Mouse (Mus musculus) stomach, embryonic 14.5 days (tissue): ENCODE results near the gene Dcdc2b. TPM values are rescaled to one million over a fixed set of nuclear protein-coding genes. Genes with fewer than 3 reads are reported as not detected.
A peak's percentile ranks its signal among the peaks of the same experiment; 100 is the strongest.

ENCODE experiments used
- ATAC-seq: fragments of 200-750 bp; cut with Nextera tagmentation; 2 replicates; pipeline ENCODE4 v1.8.0; 2017; ENCODE audit warnings: low read depth, moderate TSS enrichment; ENCODE audit not compliant: insufficient number of reproducible peaks, insufficient read depth, low FRiP score
- H3K27ac ChIP-seq: fragments of 300-500 bp; sonication (generic); 2 replicates; pipeline ENCODE4 v1.5.1; 2014; ENCODE audit warnings: mild to moderate bottlenecking, low read length, moderate library complexity, mixed read lengths
- H3K27me3 ChIP-seq: fragments of 300-500 bp; sonication (generic); 2 replicates; pipeline ENCODE4 v1.6.1; 2014; ENCODE audit warnings: low read length, control low read depth, mixed read lengths; ENCODE audit not compliant: control insufficient read depth, insufficient read depth
- H3K36me3 ChIP-seq: fragments of 300-500 bp; sonication (generic); 2 replicates; pipeline ENCODE4 v1.6.1; 2014; ENCODE audit warnings: mild to moderate bottlenecking, control low read depth, low read length, moderate library complexity, mixed read lengths; ENCODE audit not compliant: control insufficient read depth, insufficient read depth
- H3K4me1 ChIP-seq: fragments of 300-500 bp; sonication (generic); 2 replicates; pipeline ENCODE4 v1.6.1; 2014; ENCODE audit warnings: low read length, control low read depth, mixed read lengths; ENCODE audit not compliant: control insufficient read depth, insufficient read depth
- H3K4me2 ChIP-seq: fragments of 300-500 bp; sonication (generic); replicated peaks from 2 replicates; pipeline ENCODE4 v1.6.1; 2014; ENCODE audit warnings: low read depth, low read length, control low read depth
- H3K4me3 ChIP-seq: fragments of 300-500 bp; sonication (generic); 2 replicates; pipeline ENCODE4 v1.5.1; 2014; ENCODE audit warnings: low read depth, low read length, control low read depth
- H3K9ac ChIP-seq: fragments of 300-500 bp; sonication (generic); replicated peaks from 2 replicates; pipeline ENCODE4 v1.6.1; 2014; ENCODE audit warnings: low read depth, mild to moderate bottlenecking, control low read depth, low read length, moderate library complexity, mixed read lengths
- H3K9me3 ChIP-seq: fragments of 300-500 bp; sonication (generic); 2 replicates; pipeline ENCODE4 v1.6.1; 2016; ENCODE audit warnings: low read depth, low read length, control low read depth; ENCODE audit not compliant: control insufficient read depth
- whole genome bisulfite sequencing: fragments of 180-500 bp; shearing (Covaris S2); extraction: QIAGEN DNeasy Blood & Tissue Kit; methylation state at CpG from one replicate; pipeline ENCODE4 v1.1.7; 2014; 5-methylcytosine and 5-hydroxymethylcytosine counted together
- polyA plus RNA-seq: library from polyadenylated mRNA; unstranded; fragments of >200 nt; fragmentation: Nextera tagmentation; extraction: Ambion mirVana; gene quantifications from 2 replicates; pipeline ENCODE4 v1.2.1, GENCODE M21; 2014

Dcdc2b gene
- polyA plus RNA-seq, 1 experiment from 2014 or later: 3.8 TPM

DNA sequence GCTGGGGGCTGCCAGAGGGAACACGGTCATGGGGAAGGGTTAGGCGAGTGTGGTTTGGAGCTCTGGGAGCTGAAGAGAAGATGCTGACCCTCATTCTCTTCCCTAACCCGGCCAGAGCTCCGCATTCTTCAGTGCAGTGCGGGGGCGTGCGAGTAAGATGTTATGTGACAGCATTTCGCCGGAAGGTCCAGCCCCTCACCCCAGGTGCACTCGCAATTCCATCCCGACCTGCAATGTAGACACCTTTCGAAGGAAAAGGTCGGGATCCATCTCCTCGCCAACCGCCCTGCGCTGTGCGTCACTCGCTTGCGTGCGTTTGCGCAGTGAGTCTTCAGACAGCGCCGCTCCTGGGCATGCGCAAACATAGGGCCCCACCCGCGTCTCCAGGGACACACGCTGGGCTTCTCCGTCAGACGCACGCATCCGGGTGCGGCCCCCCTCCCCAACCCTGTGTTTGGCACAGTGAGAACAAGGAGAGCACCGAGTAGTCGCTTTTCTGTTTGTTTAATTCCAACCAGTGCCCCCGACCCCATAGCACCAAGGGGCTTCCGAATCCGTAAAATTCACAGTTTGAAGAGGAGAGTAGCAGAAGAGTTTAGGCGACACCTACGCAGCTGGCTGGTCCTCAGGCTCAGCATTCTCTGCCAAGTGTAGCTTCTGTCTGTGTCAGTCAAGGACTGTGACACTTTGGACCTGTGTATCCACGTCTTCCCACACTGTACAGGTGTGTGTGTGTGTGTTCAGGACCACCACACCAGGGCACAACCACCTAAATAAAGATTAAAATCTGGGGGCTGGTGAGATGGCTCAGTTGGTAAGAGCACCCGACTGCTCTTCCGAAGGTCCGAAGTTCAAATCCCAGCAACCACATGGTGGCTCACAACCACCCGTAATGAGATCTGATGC, 5.0 kb upstream of the Dcdc2b start, which contains the start of gene Iqcc:
Gene Iqcc, minus strand, starts transcription at position 314 of the 906 bp plus-strand sequence.
- 4% methylated on average over 43 of the region's 44 CpGs for WGBS
- no peaks in the 10 kb centered on the region for H3K27me3 ChIP-seq
- H3K4me2 ChIP-seq: peak within 1 kb of the TSS; percentile 84
- H3K9me3 ChIP-seq: no peaks in the 10 kb centered on the region
- peak; percentile 90 for ATAC-seq
- peaks cover 10% of the 10 kb centered on the region; the same call in 1 of the 2 replicates for H3K36me3 ChIP-seq
- H3K4me3 ChIP-seq: peak within 1 kb of the TSS; percentile 75
- peaks cover 20% of the 10 kb centered on the region; the same call in 1 of the 2 replicates for H3K4me1 ChIP-seq
- peak within 1 kb of the TSS; percentile 80 for H3K9ac ChIP-seq
- peak within 1 kb of the TSS; percentile 81 for H3K27ac ChIP-seq

DNA sequence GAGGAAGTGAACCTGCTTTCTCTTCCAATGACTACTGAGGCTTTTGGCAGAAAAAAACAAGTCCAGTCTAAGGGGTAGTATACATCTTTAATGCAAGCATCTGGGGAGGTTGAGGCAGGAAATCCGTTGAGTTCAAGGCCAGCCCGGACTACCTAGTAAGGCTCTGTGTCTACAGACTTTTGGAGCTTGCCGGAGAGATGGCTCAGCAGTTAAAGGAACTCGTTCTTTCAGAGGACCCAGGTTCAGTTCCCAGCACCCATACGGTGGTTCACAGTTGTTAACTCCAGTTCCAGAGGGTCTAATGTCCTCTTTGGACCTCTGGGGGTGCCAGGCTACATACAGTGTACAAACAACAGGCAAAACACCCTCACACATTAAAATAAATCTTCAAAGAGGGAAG, 4.0 kb upstream of the Dcdc2b start:
- peaks cover 19% of the 10 kb centered on the region; the same call in 1 of the 2 replicates for H3K4me1 ChIP-seq
- H3K27ac ChIP-seq: no peak overlapping the region
- WGBS: 92% methylated on average over 5 of the region's 5 CpGs
- peaks cover 10% of the 10 kb centered on the region; the same call in 1 of the 2 replicates for H3K36me3 ChIP-seq
- H3K9ac ChIP-seq: peak overlapping the region; percentile 80; the same call in 1 of the 2 replicates
- peak overlapping the region; percentile 84 for H3K4me2 ChIP-seq
- no peaks in the 10 kb centered on the region for H3K9me3 ChIP-seq
- no peaks in the 10 kb centered on the region for H3K27me3 ChIP-seq
- no peak for ATAC-seq
- H3K4me3 ChIP-seq: peak overlapping the region; percentile 75

DNA sequence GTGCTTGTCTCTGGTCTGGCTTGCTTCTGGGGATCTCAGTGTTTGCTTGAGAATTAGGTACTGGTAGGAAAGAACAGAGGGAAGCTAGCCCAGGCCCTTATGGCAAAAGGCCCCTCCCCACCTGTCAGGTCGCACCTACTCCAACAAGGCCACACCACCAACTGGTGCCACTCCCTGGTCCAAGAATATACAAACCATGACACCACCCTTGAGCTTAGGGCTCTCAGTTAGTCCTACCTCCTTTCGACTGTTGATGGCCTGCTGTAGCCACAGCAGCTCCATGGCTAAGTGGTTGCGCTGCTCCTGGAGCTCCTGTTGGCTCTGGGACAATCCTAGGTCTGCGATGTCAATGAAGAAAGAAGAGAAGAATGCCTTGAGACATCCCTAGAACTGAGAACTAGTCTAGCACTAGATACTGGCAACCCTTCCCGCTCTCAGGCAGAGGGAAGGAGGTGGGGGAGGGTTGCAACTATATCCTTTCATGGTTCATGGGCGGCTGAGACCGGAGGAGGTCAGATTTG, 3.1 kb upstream of the Dcdc2b start:
- Histone ChIP-seq H3K27me3 (no peaks in the 10 kb centered on the region), H3K9me3 (no peaks in the 10 kb centered on the region), H3K4me1 (peaks cover 13% of the 10 kb centered on the region; the same call in 1 of the 2 replicates), H3K36me3 (peaks cover 10% of the 10 kb centered on the region; the same call in 1 of the 2 replicates), H3K9ac (no peak overlapping the region), H3K27ac (no peak overlapping the region), H3K4me3 (no peak overlapping the region), H3K4me2 (no peak overlapping the region)
- no peak for ATAC-seq
- WGBS: 91% methylated on average over 7 of the region's 7 CpGs

DNA sequence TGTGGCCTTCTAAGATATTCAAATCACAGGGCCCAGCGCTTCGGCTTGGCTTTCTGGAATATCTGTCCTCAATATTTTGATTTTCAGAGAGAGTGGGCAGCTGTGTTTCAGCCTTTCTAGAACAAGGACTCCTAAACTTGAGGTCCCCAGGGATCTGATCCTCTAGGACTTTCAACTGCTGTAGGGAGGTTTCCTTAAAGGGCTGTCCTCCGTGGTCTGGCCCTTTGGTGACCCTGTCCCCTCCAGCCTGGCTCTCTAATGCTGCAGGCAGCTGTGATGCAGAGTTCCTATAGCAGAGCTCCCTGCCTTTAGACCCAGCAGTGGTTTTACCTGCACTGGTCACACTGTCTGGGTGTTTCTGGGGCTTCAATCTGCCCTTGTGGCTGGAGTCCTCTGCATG, 2.6 kb upstream of the Dcdc2b start:
- no peaks in the 10 kb centered on the region for H3K27me3 ChIP-seq
- WGBS: 82% methylated on average over 3 of the region's 3 CpGs
- H3K4me2 ChIP-seq: no peak overlapping the region
- H3K4me3 ChIP-seq: no peak overlapping the region
- no peak overlapping the region for H3K27ac ChIP-seq
- peaks cover 13% of the 10 kb centered on the region; the same call in 1 of the 2 replicates for H3K4me1 ChIP-seq
- no peak for ATAC-seq
- no peaks in the 10 kb centered on the region for H3K9me3 ChIP-seq
- H3K9ac ChIP-seq: no peak overlapping the region
- H3K36me3 ChIP-seq: peaks cover 10% of the 10 kb centered on the region; the same call in 1 of the 2 replicates

DNA sequence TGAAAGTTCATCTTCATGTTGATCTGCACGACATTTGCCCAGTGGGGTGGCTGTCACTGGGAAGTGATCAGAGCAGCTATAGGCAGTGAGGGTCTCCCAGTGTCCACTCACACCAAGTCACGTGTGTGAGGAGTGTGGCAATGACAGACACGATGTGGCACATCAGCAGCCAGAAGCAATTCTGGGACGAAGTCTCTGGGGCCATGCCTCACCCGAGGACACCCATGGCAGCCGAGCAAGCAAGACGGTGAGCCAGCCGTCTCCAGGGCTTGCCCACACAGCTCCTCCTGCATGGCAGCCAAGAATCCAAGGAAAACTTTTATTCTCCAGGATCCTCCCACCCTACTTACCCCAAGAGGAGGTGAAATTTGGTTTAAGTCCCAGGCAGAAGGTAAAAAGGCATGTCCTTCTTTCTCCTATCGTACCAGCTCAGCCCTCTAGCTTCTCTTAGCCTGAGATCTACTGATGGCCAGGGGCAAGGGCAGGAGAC, 1.8 kb upstream of the Dcdc2b start:
- peaks cover 10% of the 10 kb centered on the region; the same call in 1 of the 2 replicates for H3K36me3 ChIP-seq
- H3K9me3 ChIP-seq: no peaks in the 10 kb centered on the region
- no peak for ATAC-seq
- no peak overlapping the region for H3K9ac ChIP-seq
- no peaks in the 10 kb centered on the region for H3K27me3 ChIP-seq
- peaks cover 9% of the 10 kb centered on the region; the same call in 1 of the 2 replicates for H3K4me1 ChIP-seq
- no peak overlapping the region for H3K4me3 ChIP-seq
- no peak overlapping the region for H3K27ac ChIP-seq
- WGBS: 93% methylated on average over 9 of the region's 9 CpGs
- H3K4me2 ChIP-seq: no peak overlapping the region

DNA sequence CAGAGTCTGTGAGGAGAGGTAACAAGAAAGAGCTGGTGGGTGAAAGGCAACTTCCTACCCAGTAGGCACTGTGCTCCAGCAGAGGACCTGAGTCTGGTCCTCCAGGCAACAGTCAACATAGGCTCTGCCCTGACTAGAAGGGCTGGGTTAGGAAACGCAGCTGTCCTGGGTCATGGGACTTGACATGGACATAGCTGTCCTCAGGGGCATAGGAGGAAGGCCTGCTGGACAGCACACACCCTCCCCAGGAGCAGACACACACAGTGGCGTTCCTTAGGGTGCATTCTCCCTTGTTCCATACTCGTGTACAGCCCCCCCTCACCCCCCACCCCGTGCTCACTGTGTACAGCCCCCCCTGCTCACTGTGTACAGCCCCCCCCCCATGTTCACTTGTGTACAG, 3.6 kb downstream of the Dcdc2b start:
- Histone ChIP-seq H3K9ac (no peak overlapping the region), H3K27ac (no peak overlapping the region), H3K4me2 (no peak overlapping the region), H3K4me3 (no peak overlapping the region), H3K27me3 (no peaks in the 10 kb centered on the region), H3K9me3 (no peaks in the 10 kb centered on the region), H3K4me1 (no peaks in the 10 kb centered on the region), H3K36me3 (peaks cover 21% of the 10 kb centered on the region)
- 61% methylated on average over 4 of the region's 4 CpGs for WGBS
- no peak for ATAC-seq

DNA sequence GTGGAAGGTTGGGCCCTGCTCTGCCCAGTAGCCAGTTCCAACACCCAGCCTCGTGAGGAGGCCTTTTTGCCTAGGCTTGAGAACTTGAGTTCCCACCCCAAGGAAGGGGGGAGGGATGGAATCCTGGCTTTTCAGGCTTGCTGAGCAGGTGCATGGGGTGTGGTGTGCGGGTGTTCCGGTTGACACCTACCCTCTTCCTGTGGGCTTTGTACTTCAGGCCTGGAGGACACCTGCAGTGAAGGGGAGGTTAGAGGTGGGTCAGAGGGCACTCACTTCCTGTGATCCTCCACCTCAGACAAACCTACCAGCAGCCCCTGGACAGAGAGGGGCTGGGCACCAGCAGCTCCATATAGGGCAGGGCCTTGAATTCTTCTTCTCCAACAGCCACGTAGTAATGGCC, 4.0 kb downstream of the Dcdc2b start:
- Histone ChIP-seq H3K4me3 (no peak overlapping the region), H3K27ac (no peak overlapping the region), H3K4me1 (no peaks in the 10 kb centered on the region), H3K9me3 (no peaks in the 10 kb centered on the region), H3K36me3 (peaks cover 24% of the 10 kb centered on the region), H3K4me2 (no peak overlapping the region), H3K9ac (no peak overlapping the region), H3K27me3 (no peaks in the 10 kb centered on the region)
- ATAC-seq: no peak
- WGBS: 64% methylated on average over 4 of the region's 4 CpGs

DNA sequence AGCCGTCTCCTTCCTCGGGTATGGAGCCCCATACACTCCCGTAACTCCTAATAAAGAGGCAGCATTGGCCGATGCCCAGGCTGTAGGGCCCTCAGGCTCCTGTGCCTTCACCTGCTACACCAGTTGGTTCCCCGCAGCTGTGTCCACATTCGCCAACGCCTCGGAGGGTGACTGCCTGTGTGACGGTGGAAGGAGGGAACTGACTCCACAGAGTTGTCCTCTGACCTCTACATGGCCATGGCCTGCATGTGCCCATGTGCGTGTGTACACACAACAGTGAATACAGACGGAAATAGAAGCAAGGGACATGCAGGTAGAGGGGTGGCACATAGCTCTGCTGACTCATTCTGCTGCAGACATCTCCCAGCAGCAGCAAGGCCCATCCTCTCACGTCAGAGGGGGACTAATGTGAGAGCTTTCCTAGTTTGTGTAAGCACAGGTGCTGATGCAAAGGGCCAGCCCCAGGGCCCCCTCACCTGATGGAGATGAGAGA, 4.9 kb downstream of the Dcdc2b start:
- Histone ChIP-seq H3K9ac (no peak overlapping the region), H3K4me2 (no peak overlapping the region), H3K4me1 (no peaks in the 10 kb centered on the region), H3K9me3 (no peaks in the 10 kb centered on the region), H3K27me3 (no peaks in the 10 kb centered on the region), H3K36me3 (peaks cover 31% of the 10 kb centered on the region), H3K27ac (no peak overlapping the region), H3K4me3 (no peak overlapping the region)
- 81% methylated on average over 12 of the region's 12 CpGs for WGBS
- no peak for ATAC-seq
